Mouse (Mus musculus) duodenum, adult 2 months (tissue): ENCODE measurements around the gene Vmn1r126. TPM values are rescaled to one million over a fixed set of nuclear protein-coding genes. Genes with fewer than 3 reads are reported as not detected.

Experiments used
- polyA plus RNA-seq: library from polyadenylated mRNA; depleted of rRNA; stranded (reverse); fragments of >200 nt; gene quantifications from 2 replicates; pipeline ENCODE4 v1.2.3, GENCODE M21; 2012; ENCODE audit warnings: low replicate concordance; rRNA removed

The Vmn1r126 gene
- not detected in 2 replicates for polyA plus RNA-seq

GRCm38 (mm10) chr7:21301367-21301766 lies at the start of gene Vmn1r126:
Vmn1r126 (minus strand) TSS chr7:21301467.

GRCm38 (mm10) chr7:21349073-21349472 lies 47.8 kb upstream of the Vmn1r126 start, which contains the start of gene Vmn1r128:
Vmn1r128 (plus strand) TSS chr7:21349373.

GRCm38 (mm10) chr7:21319761-21320160 lies 18.5 kb upstream of the Vmn1r126 start, which contains the start of gene Vmn1r127:
Vmn1r127 (minus strand) TSS chr7:21319861.

GRCm38 (mm10) chr7:21271879-21272278 lies 29.4 kb downstream of the Vmn1r126 start, which contains the start of gene Vmn1r125:
Vmn1r125 (plus strand) TSS chr7:21272179.

GRCm38 (mm10) chr7:21260517-21260916 lies 40.8 kb downstream of the Vmn1r126 start, which contains the start of gene Vmn1r124:
Vmn1r124 (minus strand) TSS chr7:21260617.

Other genes with a start within 250 kb of the Vmn1r126 start
- gene Vmn1r120, start 247.7 kb downstream of the Vmn1r126 start, polyA plus RNA-seq, result not detected in 2 replicates
- gene Vmn1r121, start 203.0 kb downstream of the Vmn1r126 start, polyA plus RNA-seq, result not detected in 2 replicates
- gene Vmn1r122, start 167.3 kb downstream of the Vmn1r126 start, polyA plus RNA-seq, result not detected in 2 replicates
- not detected in 2 replicates for gene Vmn1r123, start 139.3 kb downstream of the Vmn1r126 start, polyA plus RNA-seq
- gene Gm5157, start 111.0 kb downstream of the Vmn1r126 start, polyA plus RNA-seq, result not detected in 2 replicates
- gene Vmn1r124, start 40.9 kb downstream of the Vmn1r126 start, polyA plus RNA-seq, result not detected in 2 replicates
- not detected in 2 replicates for gene Vmn1r125, start 29.3 kb downstream of the Vmn1r126 start, polyA plus RNA-seq
- not detected in 2 replicates for gene Vmn1r127, start 18.4 kb upstream of the Vmn1r126 start, polyA plus RNA-seq
- gene Vmn1r128, start 47.9 kb upstream of the Vmn1r126 start, polyA plus RNA-seq, result not detected in 2 replicates
- gene Vmn1r129, start 59.8 kb upstream of the Vmn1r126 start, polyA plus RNA-seq, result not detected in 2 replicates
- not detected in 2 replicates for gene Gm6882, start 131.3 kb upstream of the Vmn1r126 start, polyA plus RNA-seq
- not detected in 2 replicates for gene Vmn1r130, start 210.3 kb upstream of the Vmn1r126 start, polyA plus RNA-seq
- gene Vmn1r131, start 244.6 kb upstream of the Vmn1r126 start, polyA plus RNA-seq, result not detected in 2 replicates